Mouse (Mus musculus) layer of hippocampus, adult 9-10 months (tissue): Measurements from ENCODE around the gene H2-DMb2.

ENCODE experiments used
- DNase-seq: peaks from one replicate; pipeline ENCODE4 v3.0.0; 2022; ENCODE audit warnings: low spot score

The H2-DMb2 gene

DNA sequence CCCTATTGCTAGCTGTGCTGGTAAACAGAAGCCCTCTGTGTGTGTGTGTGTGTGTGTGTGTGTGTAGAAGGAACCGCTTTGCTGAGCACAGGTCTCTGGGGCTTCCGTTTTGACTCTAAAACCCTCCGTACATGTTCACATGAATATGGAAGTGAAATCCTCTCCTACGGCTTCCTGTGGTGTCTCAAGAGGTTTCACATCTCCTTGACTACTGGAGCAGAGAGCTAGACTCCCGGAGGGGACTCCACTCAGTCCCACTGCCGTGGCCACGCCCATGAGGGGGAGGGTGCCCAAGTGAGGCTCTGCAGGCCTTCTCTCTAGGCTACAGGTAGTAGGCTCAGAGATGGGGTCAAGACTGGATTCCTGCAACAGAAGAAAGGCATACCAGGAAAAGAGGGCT, at the start of gene H2-DMb2:
TSS of gene H2-DMb2 (plus strand) at position 275 of the 400 bp plus-strand sequence.
- DNase-seq, result no peak

DNA sequence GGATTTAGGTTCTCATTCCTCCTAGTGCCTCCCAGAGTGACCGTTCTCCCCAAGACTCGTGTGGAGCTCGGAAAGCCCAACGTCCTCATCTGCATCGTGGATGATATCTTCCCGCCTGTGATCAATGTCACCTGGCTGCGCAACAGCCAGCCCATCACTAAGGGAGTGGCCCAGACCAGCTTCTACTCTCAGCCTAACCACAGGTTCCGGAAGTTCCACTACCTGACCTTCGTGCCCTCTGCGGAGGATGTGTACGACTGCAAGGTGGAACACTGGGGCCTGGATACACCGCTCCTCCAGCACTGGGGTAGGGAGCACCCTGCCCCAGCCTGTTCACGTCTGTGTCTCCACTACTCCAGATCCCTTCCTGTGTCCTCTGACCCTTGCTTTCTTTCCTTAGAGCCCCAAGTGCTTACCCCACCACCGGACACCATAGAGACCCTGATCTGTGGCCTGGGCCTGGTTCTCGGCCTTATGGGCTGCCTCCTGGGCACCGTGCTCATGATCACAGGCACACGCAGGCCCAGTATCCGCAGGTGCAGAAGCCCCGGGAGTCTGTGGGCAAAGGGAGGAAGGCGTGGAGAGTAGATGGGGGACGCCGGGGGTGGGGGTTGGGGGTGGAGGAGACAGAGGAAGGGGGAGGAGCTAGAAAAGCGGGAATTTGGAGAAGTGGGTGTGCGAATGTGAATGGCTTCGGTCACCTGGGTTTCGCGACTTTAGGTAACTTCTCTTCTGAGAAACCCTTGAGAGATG, 48.6 kb upstream of the H2-DMb2 start:
- DNase-seq, result no peak

DNA sequence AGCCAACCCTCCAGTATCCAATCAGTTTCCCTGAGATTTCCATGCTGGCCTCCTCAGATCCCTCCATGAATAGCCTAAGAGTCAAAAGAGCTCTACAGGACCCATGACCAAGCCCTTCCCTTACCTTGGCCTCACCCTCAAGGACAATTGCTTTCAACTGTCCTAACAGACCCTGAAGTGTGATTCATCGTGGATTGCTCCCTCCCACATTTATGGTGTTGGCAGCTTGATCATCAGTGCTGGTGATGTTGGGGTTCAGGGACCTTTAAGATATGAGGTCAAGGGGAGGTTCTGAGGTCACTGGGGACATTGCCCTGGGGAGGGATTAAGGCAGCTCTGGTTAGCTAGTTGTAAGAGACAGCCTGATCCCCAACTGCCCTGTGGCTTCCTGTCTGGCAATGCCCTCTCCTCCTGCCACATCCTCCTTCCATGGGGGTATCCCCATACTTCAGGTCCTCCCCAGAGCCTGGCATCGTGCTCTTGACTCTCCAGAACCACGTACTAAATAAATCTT, 46.6 kb upstream of the H2-DMb2 start:
- DNase-seq, result no peak

DNA sequence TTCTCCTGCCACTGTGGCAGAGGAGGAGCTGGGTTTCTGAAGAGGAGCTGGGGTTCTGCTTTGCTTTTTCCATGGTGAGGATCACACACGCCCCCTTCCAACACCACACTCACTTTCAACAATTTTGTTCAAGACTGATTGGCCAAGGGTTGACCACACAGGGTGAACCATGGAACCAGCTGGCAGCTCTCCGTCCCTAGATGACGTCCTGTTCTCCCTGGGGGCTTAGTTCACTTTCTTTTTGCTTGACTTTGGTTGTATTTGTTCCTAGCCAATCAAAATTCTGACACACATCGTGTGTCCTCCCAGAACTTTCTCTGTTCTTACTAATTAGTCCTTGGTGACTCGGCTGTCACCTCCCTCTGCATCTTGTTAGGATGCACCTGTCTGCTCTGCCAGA, 45.8 kb upstream of the H2-DMb2 start:
- DNase-seq, result no peak

DNA sequence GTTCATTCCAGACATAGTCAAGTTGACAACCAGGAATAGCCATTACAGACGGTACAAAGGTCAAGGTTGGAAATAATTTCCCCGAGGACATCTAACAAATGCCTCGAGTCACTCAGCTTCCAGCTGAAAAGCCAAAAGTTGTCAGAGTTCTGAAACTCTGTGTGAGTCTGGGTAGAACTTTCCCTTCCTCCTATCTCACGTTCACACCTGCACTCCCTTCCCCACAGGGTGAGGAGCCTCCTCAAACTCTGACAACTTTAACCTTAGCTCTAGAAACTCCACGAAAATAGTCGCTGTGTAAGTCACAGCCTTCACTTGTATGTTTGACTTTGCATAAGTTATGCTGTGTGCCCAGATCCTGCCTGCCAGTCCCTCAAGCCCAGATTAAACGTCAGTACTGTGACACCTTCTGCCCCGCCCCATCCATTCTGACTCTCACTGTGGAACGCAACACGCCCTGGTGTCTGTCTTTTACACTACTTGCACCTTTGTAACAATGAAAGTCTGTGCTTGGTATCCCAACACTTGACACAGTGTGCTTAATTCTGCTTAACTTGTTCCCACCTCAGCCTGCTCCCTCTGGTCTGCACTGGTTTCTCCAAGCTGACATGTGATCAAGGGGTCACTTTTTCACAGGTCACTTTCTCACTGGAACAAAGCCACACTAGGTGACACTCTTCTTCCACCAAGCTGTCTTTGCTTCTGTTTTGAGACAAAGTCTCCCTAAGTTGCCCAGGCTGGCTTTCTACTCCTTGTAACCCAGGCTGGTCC, 44.2 kb upstream of the H2-DMb2 start:
- DNase-seq, result no peak

DNA sequence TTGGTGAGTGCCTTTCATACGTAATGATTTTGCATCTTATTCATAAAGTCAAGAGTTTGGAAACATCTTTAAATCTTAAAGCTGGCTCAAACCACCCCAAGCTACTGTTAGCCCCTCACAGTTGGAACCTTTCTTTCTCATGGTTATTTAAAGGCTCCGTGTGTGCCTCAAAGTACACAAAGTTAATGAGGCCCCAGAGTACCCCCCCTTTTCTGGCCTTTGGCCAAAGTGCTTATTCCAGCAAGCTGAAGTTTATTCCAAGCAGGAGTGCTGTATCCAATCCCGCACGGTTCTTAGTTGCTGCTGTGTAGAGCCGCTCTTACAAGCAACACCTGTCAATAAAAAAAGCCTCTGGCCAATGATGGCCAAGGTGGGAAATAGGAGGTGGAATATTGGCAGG, 43.6 kb upstream of the H2-DMb2 start:
- no peak for DNase-seq

DNA sequence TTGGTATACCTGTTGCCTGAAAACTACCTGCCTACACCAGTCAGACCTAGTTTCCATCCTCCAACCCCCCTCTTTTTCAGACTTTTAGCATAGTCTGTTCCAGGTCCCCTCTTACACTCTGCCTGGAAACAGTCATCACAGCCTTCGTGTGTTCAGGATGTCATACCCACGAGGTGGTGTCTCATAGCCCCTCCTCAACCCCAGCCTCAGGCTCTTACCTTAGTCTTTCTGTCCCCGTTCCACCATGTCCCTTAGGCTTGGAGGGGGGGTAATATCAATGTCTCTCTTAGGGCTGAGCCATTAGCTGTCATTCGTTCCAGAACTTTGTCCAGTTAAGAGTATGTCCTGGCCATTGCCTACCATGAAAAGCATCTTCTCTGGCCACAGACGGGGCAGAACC, 41.9 kb upstream of the H2-DMb2 start:
- no peak for DNase-seq

DNA sequence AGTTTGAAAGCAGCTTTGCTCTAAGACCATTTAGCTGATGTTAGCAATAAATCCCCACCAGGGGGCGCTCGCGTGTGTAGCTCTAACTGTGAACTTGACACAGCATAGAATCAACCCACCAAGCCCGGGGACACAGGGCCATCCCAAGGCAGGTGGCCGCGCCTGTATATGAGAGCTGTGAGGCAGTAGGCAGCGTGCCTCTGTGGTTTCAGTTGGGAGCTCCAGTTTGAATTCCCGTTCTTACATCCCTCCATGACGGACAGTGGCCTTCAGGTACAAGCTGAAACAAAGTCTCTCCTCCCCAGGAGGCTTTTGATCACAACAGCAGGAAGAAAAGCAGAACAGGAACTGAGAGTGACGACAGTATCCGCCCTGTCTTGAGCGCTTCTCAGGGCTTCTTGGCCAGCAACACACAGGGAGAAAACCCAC, 41.5 kb upstream of the H2-DMb2 start:
- DNase-seq, result peak; percentile 97

DNA sequence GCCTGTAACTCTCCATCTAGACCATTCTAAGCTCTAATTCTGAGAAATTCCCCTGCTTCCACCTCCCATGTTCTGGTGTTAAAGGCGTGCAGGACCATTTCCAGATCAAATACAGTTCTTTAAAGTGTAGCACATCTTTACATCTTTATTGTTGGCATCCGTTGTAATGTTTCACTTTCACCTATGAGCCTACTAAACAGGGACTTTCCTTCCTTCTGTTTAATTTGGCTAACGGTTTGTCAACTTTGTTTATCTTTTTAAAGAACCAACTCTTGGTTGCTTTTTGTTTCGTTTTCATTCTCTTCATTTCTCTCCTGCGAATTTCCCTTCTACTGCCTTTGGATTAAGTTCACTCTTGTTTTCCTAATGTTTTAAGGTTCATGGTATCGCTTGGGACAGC, 40.3 kb upstream of the H2-DMb2 start:
- no peak for DNase-seq

DNA sequence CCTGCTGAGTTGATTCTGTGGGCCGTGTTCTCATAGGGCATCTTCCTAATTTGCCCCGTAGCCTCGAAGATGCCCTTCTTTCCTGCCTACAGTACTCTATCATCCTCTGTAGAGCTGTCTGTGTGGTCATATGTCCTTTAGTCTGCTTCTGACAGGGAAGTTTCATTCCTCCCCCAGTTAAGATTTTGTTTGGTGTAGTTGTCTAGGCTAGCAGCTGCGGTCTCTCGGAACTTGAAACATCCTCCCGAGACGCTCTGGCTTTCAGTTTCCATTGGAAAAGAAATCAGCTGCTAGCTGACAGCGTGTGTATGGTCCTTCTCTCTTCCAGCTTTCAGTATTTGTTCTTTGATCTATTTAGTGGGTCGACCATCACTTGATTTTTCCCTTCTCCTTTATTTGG, 38.3 kb upstream of the H2-DMb2 start:
- DNase-seq, result no peak

DNA sequence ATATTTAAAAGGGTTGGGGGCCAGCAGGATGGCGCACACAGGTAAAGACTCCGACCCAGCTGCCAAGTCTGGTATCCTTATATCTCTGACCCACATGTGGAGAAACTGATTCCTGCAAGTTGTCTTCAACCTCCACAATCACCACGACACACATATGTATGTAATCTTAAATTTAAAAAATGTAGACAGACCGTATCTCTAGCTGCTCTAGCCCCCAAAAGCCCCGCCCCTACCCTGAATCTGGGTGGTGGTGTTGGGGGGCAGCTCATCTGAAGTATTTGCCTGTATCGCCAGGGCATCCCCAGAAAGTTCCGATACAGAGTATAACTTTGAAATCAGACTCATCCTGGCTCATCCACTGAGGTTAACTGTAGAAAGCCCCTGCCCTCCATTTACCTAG, 36.6 kb upstream of the H2-DMb2 start:
- no peak for DNase-seq

DNA sequence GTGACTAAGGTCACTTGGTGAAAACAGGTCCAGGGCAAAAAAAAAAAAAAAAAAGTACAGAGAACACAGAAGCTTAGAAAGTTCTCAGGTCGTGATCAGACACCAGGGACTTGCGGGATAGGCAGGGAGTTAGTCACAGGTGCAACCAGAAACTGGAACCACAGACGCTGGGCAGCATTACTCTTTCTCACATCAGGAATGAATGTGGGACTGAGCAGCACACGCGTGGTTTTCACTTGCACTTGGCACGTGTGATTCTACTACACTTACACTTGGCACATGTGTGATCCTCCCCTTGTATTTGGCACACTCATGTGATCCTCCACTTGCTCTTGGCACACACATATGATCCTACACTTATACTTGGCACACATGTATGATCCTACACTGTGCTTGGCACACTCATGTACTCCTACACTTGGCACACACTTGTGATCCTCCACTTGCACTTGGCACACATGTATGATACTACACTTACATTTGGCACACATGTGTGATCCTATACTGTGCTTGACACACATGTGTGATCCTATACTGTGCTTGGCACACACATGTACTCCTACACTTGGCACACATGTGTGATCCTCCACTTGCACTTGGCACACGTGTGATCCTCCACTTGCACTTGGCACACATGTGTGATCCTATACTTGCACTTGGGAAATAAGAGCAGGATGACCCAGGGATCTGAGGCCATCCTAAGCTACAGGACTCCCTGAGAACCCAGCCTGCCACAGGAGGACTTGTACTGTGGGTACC, 35.8 kb upstream of the H2-DMb2 start:
- DNase-seq, result no peak

DNA sequence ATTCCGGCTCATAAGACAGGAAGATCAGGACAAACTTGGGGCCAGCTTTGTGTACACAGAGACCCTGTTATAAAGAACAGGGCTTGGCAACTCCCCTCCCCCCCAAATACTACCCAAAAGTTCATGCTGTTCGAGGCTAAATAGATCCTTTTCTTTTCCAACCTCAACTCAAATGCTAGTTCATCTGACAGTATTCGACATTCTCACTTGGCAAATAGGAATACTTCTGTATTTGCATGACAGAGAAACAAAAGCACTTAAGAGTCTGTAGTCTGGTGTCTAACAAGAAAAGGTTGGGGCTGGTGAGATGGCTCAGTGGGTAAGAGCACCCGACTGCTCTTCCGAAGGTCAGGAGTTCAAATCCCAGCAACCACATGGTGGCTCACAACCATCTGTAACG, 34.6 kb upstream of the H2-DMb2 start:
- no peak for DNase-seq

DNA sequence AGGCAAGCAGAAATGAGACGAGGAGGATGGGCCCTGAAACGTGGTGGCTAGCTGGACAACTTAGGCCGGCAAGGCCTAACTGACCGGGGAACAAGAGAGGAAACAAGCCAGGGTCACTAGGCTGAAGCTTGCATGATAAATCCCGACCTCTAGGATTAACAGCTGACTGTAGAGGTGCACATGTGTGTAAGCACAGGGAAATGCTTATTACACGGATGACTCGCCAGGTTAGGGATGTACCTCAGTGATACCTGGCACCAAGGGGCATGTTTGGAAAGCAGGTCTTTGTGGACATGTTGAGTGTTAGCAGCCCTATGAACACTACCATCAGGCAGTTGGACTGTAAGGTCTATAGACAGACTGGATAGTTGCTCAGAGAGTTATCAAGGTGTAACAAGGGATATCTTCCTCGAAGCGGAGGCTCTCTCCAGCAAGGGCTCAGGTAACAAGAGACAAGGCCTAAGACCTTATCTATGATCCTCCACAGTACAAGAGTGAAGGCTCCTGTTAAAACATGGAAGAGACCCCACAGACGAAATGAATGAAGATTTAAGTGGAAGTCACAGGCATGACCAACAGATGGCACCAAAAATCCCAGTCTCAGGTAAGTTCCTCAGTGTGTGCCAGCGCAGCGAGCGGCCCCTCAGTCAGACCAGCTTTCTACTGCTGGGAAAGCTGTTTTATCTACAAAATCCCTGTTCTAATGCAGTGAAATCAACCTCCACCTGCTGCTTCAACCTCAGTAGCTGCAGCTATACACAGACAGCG, 33.9 kb upstream of the H2-DMb2 start:
- DNase-seq, result no peak

DNA sequence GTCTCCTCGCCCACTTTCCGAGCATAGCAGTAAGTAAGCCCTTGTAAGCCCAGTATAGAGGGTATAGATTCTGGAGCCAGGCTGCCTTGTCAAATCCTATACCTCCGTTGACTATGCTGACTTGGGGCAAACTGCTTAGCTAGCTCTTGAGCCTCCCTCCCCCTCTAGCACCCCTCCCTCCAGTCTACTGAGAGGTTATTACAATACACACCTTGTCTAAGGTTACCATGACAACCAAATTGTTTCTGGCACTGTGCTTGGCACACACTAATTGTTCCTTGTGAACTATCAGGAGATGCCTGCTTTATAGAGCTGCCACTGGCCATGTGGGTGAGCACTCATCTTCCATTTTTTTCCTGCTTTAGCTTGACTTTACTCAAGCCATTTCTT, 33.3 kb upstream of the H2-DMb2 start:
- no peak for DNase-seq

DNA sequence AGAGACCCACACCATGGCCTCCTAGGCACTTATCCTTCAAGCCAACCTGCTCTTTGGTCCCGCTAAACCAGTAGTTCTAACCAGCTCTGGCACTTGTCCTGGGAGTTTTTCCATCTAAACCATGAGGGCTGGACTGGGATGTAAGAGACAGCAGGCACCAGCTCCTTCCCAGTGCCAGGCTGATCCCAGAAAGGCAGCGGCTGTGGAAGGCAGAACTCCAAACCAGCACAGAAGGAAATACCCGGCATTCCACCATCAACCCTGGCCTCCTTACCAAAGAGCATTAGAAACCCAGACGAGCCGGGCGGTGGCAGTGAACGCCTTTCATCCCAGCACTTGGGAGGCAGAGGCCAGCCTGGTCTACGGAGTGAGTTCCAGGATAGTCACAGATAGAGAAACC, 32.8 kb upstream of the H2-DMb2 start:
- no peak for DNase-seq

DNA sequence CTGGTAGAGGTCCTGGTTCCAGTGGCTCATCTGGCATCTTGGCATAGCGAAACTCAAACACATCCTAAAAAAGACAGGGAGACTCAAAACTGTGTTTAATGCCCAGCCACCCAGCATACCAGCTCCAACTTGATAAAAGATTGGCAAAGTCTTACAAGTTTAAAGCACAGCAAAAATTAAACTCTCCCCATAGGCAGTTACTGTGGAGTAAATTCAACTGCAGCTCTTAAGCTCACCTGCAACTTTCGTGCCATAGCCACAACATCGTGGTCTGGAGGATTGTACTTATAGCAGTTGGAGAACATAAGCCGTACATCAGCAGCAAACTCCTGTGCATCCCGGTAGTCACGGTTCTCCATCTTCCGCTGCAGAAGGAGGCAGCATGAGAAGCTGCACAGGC, 29.0 kb upstream of the H2-DMb2 start:
- DNase-seq, result no peak

DNA sequence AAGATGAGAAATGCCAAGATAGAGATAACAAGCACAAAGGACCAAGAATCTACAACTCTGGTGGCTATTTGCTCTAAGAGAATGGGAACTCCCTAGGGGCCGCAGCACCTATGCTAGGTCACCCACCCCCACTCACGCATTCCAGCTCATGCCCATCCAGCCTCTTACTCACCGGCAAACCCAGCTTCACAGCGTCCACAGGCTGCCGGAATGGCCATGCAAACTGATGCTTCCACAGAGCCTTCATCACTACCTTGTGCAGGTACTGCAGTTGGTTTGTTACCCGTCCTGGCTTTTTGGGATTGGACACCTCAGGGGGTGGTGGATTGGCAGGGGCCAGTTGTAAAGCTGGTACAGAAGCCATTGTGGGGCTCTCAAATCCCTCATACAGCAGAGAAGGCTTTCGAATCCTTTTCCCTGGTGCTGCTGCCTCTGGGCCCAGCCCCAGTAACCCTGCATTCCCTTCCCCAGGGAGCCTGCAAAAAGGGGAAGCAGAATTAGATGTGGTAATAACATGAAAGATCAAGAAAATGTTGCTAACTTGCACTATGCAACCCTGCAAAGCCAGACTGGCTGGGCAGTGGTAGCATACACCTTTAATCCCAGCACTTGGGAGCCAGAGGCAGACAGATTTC, 26.3 kb upstream of the H2-DMb2 start:
- DNase-seq, result no peak

DNA sequence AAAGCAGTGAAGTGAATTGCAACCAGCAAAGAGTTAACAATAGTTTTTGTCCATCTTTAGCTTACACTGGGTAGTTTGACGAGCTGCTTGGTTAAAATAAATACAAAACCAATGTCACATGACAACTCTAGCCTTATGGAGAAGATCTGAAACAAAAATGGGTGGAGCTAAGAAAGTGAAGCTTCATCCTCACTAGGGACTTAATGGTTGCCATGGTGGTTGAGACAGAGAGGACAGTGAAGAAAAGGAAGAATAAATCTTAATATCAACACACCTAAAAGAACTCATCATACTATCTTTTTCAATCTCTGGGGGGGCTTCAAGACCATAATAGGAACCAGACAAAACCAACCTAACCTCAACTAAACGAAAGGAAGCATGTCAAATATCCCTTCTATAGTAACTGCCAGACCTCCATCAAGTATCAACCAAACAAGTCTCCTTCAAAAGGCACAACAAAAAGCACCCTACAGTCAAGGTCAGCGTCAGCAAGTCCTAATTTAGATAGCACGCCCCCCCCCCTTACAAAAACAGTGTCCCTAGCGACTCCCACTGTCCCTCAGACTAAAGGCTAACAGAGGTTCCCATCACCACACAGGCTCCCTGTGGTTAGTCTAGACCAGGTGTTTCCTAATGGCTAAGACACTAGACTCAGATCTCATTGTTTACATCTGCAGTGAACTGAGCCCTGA, 25.5 kb upstream of the H2-DMb2 start:
- DNase-seq, result no peak

DNA sequence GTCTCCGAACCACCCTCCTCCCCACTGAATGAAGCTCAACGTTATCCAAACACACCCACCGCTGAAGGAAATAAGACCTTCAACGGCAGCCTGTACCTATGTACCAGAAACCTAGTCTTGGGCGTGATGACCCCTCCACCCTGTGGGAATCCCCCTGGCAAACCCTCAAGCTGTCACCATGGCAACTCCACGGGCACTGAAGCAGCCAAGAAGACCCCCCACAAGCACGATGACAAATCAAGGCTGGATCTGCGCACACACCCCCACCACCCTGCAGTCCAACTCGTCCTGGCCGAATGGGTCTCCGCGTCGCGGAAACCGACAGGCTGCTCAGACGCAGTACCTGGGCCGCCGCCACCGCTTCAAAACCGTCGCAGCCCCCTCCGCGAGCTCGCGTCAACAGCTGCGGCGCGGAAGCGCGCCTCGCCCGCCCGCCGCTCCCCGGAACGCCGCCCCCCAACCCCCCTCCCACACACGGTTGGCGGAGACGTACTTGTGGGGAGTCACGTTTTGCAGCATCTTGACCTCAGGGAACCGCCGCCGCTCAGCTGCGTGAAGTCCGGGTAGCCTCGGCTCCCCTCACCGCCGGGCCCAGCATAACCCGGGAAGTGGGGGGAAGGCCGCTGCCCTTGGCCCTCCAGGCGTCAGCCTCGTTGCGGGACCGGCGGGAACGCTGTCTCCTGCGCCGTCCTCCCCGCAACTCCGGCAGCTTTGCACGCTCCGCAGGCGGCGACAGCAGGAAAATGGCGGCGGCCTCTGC, 24.8 kb upstream of the H2-DMb2 start:
- DNase-seq, result no peak
